Mouse (Mus musculus) layer of hippocampus, postnatal 14 days (tissue): ENCODE results near the gene Smarcd3. TPM values are rescaled to one million over a fixed set of nuclear protein-coding genes. Genes with fewer than 3 reads are reported as not detected.

Source experiments
- DNase-seq, 2 experiments: peaks; one replicate each; pipeline ENCODE4 v3.0.0; 2021 to 2022; ENCODE audit warnings: low spot score in 2 of 2, mixed read lengths in 1 of 2
- long read RNA-seq, 2 experiments: library from polyadenylated mRNA; stranded (forward); transcript quantifications; one replicate each; pipeline ENCODE4 v2.0.0; 2021
- total RNA-seq, 2 experiments: library from RNA; stranded (reverse); gene quantifications; 2 replicates each; pipeline ENCODE4 v1.2.3; 2021

Smarcd3 gene
- total RNA-seq, result 100 to 1,000 TPM; 112 to 113 TPM
- long read RNA-seq, experiment 1, transcript Smarcd3-201 (13 exons, 1,735 nt), result minor isoform, 8 of 124 reads
- long read RNA-seq, experiment 1, transcript Smarcd3-208 (14 exons, 1,712 nt), result major isoform, 95 of 124 reads
- long read RNA-seq, experiment 1, partial matches to known transcripts, result 9 of 124 reads
- long read RNA-seq, experiment 1, other reads (novel, unspliced or antisense), result 12 of 124 reads
- long read RNA-seq, experiment 2, transcript Smarcd3-208 (14 exons, 1,712 nt), result major isoform, 120 of 156 reads
- long read RNA-seq, experiment 2, partial matches to known transcripts, result 27 of 156 reads
- long read RNA-seq, experiment 2, other reads (novel, unspliced or antisense), result 5 of 156 reads

GRCm38 (mm10) chr5:24623986-24624821 lies at the start of gene Smarcd3:
Smarcd3 (minus strand) TSS chr5:24624411.
- DNase-seq, result peak; percentile 81 to 84

- DNase-seq, result no peak
These were observed 37.2 kb upstream of the Smarcd3 start for GRCm38 (mm10) chr5:24661457-24661856.

- DNase-seq, result no peak
These were observed 35.7 kb upstream of the Smarcd3 start for GRCm38 (mm10) chr5:24659708-24660423.

- DNase-seq, result peak; percentile 71 to 82
These were observed 32.9 kb upstream of the Smarcd3 start for GRCm38 (mm10) chr5:24657113-24657512.

GRCm38 (mm10) chr5:24654491-24654890 lies 30.3 kb upstream of the Smarcd3 start:
- no peak for DNase-seq

- no peak for DNase-seq
These were observed 28.6 kb upstream of the Smarcd3 start for GRCm38 (mm10) chr5:24652780-24653179.

GRCm38 (mm10) chr5:24651768-24652752 lies 27.8 kb upstream of the Smarcd3 start:
- peak; percentile 88 to 90 for DNase-seq

- DNase-seq, result no peak
These were observed 27.1 kb upstream of the Smarcd3 start for GRCm38 (mm10) chr5:24651356-24651755.

GRCm38 (mm10) chr5:24649701-24650100 lies 25.5 kb upstream of the Smarcd3 start:
- no peak for DNase-seq

- DNase-seq, result no peak
These were observed 25.0 kb upstream of the Smarcd3 start for GRCm38 (mm10) chr5:24649231-24649630.

- no peak for DNase-seq
These were observed 21.2 kb upstream of the Smarcd3 start for GRCm38 (mm10) chr5:24645454-24645853.

GRCm38 (mm10) chr5:24639081-24639480 lies 14.9 kb upstream of the Smarcd3 start:
- peak in 1 of 2 experiments; percentile 47 for DNase-seq

GRCm38 (mm10) chr5:24638131-24638530 lies 13.9 kb upstream of the Smarcd3 start:
- no peak for DNase-seq

- DNase-seq, result no peak
These were observed 12.8 kb upstream of the Smarcd3 start for GRCm38 (mm10) chr5:24636987-24637386.

GRCm38 (mm10) chr5:24635526-24636141 lies 11.4 kb upstream of the Smarcd3 start:
- no peak for DNase-seq

GRCm38 (mm10) chr5:24635093-24635492 lies 10.9 kb upstream of the Smarcd3 start:
- no peak for DNase-seq

- DNase-seq, result no peak
These were observed 5.5 kb upstream of the Smarcd3 start for GRCm38 (mm10) chr5:24629712-24630111.

GRCm38 (mm10) chr5:24624822-24625120 lies 560 bp upstream of the Smarcd3 start:
- no peak for DNase-seq

GRCm38 (mm10) chr5:24623041-24623985 lies 898 bp downstream of the Smarcd3 start:
- DNase-seq, result no peak
